Mouse (Mus musculus) olfactory bulb, adult 2 months (tissue): Measurements from ENCODE around the gene Nat14.

Experiments
- CTCF ChIP-seq: fragments of 200-500 bp; IDR thresholded peaks from 2 replicates; pipeline ENCODE4 v1.5.1; 2012; ENCODE audit warnings: low read depth, mild to moderate bottlenecking, low read length, moderate library complexity; ENCODE audit not compliant: insufficient read depth
- POLR2A ChIP-seq: fragments of 200-500 bp; IDR thresholded peaks from 2 replicates; pipeline ENCODE4 v1.6.1; 2012; ENCODE audit warnings: mild to moderate bottlenecking, low read depth, low read length, moderate library complexity; ENCODE audit not compliant: insufficient read depth

- TF ChIP-seq CTCF (no peak), POLR2A (no peak)
Observed at GRCm38 (mm10) chr7:4927711-4928110, 5.9 kb downstream of the Nat14 start.
